Mouse (Mus musculus) cerebellum, postnatal 14 days (tissue): ENCODE data around the gene Cbx7.

Experiments
- DNase-seq, 2 experiments: peaks; one replicate each; pipeline ENCODE4 v3.0.0; 2021; ENCODE audit warnings: mixed read lengths in 2 of 2

Cbx7 gene

DNA sequence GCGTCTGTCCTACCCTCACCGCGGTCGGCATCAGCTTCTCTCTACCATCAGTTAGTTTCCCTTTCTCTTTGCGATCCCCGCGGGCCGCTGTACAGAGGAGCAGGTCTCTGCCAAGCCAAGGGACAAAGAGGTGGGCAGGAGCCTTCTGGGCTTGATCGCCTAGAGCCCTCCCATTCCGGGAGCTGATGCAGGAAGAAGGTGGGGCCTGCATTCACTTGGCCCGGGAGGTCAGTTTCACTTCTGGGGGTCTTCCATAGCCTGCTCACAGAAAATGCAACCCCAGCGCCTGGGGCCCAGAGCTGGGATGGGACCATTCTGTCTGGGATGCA lies 78.7 kb downstream of the Cbx7 start:
- DNase-seq = peak; percentile 25 to 39

DNA sequence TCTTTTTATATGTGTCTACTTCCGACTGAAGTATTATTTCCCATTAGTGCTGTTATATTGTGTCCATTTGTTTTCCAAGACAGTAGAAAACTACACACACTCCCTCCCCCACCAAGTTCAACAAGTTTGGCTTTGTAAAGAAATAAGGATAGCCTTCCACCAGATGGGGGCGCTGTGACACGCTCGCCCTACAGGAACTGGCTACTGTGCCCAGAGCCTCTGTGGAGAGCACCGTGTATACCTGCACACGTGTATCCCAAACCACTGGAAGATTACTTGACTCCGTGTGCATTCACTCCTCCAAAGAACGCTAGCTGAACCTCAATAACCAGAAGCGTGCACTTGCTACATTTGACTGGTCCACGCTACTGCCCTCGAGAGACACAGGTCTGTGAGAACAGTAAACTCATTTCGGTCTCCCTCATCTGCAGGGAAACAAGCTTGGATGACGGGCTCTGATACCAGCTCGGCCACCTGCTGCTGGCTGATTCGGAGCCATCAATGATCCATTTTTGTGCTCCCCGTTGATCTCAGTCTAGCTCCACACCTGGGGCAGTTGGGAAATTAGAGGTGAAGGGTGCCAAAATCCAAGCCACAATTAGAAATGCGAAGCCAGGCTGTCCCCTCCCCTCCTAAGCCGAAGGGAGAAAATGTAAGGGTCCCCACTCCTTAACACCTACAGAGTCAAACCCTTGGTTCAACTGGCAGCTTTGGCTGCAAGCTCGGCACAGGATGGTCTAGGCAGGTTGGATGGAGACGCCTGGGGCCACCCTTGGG lies 79.3 kb downstream of the Cbx7 start, which contains the start of gene Apobec3:
Gene Apobec3, plus strand, starts transcription at position 224 of the 777 bp plus-strand sequence.
- DNase-seq = peak; percentile 63 to 85

DNA sequence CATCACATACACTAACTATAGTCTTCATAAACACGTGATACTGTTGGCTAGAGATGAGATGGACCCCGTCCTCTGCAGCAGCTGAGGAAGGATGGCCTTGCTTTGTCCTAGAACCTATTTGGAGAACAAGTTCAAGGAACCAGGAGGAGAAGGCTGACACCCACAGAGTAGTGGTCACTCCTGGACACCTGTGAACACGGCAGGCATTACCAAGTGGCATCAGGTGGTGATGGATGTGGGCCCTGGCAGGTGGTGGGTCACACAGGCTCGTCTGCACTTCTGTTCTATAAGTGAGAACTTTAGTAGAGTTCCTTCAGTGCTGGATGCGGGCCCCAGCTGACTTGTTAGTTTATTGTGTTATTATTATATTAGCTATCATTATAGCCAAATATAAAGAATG lies 86.1 kb downstream of the Cbx7 start:
- DNase-seq = no peak

DNA sequence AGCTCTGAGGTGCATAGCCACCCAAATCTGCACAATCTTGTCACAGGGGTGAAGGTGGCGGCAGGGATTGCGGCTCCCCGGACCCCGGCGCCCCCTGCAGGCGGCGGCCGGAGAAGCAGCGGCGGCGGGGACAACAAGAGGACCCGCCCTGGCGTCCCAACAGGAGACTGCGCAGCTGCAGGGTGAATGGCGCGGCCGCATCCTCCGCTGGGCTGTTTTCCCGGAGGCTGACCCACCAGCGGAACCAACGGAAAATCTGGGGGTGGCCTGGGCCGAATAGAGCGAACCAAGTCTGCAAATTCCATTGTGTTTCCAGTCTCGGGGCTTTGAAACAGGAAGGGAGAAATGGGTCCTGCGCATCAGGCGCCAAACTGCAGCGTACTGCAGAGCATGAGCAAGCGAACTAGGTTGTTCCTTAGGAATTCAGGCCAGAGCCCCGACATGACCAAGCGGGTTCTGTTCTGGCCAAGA lies 87.5 kb downstream of the Cbx7 start:
- peak; percentile 97 for DNase-seq

DNA sequence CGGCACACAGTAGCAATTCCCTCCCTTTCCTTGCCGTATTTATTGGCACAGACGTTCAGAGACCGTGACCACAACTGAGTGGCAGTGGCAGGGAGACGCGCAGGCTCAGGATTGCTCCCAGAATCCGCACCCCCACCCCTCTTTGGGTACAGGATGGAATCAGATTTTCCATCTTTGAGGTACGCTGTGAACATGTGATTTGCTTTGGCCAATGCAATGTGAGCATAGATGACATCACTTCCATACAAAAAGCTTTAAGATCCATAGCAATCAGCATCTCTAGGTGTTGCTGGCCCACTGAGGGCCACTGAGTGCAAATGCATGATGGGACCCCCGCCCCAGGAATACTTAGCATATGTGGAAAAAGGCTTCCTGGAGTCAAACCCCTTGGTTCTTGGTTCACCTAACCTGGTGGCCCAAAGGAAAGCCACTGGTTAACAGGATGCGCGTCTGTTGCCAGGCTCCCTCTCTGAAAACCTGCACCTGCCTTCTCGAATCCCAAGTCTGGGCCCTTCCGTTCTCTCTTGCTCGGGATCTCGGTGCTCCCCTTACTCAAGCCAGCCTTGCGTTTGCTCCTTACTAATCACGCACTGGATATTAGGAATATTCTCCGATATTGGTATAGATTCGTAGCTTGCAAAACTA lies 88.2 kb downstream of the Cbx7 start:
- peak; percentile 68 to 71 for DNase-seq

DNA sequence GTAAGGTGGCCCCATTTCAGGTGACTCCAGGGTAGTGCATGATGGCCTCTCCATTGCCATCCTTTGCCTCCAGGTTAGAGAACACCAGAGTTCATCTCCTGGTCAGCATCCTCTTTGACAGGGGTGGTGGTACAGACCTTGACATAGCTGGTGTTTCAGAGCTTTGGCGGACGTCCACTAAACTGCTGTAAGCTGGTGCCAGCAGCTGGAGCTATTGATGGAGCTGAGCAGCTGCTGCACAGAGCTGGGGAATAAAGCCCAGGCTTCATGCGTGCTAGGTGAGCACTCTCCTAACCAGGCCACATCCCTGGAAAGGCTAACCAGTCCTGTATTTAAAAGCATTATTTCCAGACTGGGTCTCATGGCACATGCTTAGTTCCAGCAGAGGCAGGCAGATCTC lies 90.4 kb downstream of the Cbx7 start:
- DNase-seq = no peak

DNA sequence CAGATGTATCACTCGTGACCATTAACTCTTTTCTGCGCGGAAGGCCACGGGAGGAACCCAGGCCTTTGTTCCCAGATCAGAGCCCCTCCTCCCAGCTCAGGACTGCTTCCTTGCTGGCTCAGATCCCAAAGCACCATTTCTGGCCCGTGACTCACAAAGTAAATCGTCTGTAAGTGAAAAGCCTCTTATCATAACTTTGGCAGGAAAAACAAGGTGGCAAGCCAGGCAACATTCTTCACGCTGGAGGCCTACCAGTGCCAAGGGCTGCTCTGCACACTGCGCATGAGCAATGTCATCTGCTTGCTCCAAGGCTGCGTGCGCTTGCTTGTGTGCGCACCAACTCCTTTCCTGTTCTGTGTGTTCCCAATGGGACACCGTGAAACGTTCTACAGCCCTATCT lies 91.6 kb downstream of the Cbx7 start:
- peak; percentile 84 to 89 for DNase-seq

DNA sequence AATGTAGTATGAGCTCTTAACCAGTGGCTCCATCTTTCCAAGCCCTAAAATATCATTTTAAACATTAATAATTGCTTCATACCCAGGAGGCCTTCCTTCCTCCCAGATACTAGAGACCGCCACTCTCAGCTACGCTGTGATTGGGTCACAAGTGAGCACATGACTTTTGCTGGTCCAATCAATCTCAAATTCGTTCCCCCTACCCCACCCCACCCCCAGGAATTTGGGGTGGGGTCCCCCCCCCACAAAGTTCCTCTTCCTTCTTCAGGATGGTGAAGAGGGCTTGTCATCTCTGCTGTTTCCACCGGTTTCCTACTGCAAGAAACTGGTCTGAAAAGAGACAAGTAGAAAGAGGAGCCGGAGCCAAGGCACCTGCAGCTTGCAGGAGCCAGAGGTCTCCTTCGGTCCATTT lies 92.2 kb downstream of the Cbx7 start:
- DNase-seq = no peak

DNA sequence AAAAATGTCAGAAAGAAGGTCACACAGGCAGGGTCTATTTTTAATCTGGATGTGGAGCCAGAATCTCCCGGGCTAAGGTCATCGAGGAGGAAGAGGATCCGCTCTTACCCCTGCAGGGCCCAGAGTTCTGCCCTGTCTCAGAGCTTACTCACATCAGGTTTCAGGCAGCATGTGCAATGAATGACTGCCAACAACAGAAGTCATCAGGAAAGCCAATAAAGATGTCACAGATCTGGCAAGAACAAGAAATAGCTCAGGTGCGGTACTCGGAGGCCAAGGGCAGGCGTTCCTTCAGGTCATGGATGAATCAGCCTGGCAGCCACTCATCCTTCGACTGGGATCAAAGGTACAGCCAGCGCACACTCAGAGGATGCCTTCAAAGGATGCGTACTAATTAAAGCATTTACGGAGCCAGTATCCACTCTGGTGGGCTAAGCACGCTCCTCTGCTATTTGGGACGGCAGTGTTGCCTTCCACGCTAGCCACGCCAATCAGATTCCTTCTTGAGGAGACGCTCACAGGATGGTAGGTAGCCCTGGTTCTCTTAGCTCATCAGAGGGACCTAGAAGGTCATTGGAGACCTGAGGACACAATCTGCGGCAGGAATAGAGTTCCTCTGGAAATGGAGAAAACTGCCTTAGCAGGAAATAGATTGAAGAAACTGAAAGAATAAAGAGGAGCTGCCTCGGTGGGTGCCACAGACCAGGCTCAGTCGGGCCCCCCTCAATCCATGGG lies 95.5 kb downstream of the Cbx7 start:
- peak; percentile 43 to 45 for DNase-seq

DNA sequence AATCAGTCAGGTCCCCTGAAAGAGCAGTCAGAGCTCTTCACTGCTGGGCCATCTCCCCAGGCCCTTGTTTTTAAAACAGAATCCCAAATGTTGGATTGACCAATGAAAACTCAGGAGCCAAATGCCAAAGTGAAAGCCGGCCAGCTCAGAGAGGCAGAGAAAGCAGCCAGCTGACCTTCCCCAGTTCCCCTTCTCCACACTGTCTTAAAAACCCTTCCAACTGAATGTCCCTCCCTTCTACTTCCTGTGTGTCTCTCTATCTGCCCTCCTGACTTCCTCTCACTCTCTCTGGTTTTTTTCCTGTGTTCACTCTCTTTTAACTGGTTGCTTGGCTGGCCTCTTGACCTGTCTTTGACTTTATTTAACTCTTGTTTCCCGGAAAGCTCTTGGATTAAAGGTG lies 96.9 kb downstream of the Cbx7 start:
- no peak for DNase-seq

DNA sequence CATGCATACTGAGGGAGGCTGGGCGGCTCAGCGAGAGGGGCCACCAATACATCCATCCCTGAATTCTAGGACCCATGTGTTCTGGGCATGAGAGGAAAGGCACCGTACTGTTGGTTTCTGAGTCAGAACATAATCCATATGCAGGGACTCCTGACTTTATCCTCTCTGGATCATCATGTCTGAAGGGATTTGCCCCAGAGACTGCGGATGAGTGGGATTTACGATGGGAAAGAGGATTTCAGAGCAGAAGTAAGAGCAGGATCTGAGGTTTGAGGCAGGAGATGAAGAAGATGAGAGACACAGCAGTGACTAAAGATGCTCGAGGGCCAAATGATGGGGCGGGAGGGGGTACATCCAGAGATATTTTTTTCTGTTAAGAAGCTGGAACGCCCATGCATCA lies 97.4 kb downstream of the Cbx7 start:
- no peak for DNase-seq

DNA sequence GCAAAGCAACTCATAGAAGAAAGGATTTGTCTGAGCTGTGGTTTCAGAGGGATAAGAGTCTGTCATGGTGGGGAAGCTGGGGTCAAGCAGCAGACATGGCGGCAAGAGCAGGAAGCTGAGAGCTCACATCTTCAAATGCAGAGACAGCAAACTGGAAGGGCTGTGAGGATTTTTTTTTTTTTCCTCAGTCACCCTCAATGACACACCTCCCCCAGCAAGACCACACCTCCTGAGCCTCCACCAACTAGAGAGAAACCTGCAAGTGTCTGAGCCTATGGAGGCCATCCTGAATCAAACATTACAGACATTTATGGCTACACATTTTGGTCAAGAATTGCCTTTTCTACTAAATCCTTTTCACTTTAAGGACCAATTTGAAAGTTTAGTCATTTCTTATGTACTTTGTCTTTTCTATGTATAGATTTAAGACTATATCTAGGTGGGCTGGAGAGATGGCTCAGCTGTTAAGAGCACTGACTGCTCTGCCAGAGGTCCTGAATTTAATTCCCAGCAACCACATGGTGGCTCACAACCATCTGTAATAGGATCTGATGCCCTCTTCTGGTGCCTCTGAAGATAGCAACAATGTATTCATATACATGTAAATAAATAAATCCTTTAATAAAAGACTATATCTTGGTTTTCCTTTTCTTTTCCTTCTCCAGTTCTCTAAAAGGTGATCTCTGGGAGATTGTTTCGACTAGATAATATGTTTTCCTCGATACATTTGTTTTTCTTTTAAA lies 103.5 kb downstream of the Cbx7 start:
- DNase-seq = no peak
